Mouse (Mus musculus) kidney, adult 2 months (tissue): ENCODE measurements around the gene Arhgef7.
A peak's percentile ranks its signal among the peaks of the same experiment; 100 is the strongest.

Experiments used
- CTCF ChIP-seq: fragments of 200-500 bp; conservative IDR thresholded peaks from 2 replicates; pipeline ENCODE4 v1.5.1; 2011; ENCODE audit warnings: low read depth, mild to moderate bottlenecking, control low read depth, low read length, moderate library complexity, mixed read lengths; ENCODE audit not compliant: insufficient read depth, insufficient read length
- POLR2A ChIP-seq: fragments of 200-500 bp; IDR thresholded peaks from one replicate; pipeline ENCODE4 v1.6.1; 2011; ENCODE audit warnings: low read depth, low read length, control low read depth

DNA sequence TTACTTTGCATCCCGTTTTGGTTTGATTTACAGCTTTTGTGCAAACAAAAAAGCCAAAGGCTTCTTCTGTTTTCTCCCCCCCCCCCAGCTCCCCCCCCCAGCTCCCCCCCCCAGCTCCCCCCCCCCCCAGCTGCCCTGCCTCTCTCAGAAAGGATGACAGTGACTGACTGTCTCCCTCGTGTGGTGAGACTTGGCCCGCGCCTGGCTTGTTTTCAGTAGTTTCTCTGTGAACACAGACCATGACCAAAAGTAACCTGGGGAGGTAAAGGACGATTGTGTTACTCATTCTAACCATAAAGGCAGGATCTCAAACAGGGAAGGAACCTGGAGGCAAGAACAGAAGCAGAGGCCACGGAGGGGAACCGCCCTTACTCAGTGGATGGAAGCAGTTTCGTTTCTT, 60.7 kb downstream of the Arhgef7 start:
- TF ChIP-seq POLR2A (no peak), CTCF (peak; percentile 62)
